Mouse (Mus musculus) C2C12 (cell line): Measurements from ENCODE around the gene Spata31d1b. TPM values are rescaled to one million over a fixed set of nuclear protein-coding genes. Genes with fewer than 3 reads are reported as not detected.

ENCODE experiments used
- H3K27me3 ChIP-seq: one replicate; pipeline ENCODE4 v1.6.1; 2011; ENCODE audit not compliant: control insufficient read depth, insufficient read depth, insufficient read length
- H3K36me3 ChIP-seq: one replicate; pipeline ENCODE4 v1.6.1; 2011; ENCODE audit not compliant: control insufficient read depth, insufficient read depth
- H3K4me3 ChIP-seq: one replicate; pipeline ENCODE4 v1.5.1; 2011; ENCODE audit warnings: mild to moderate bottlenecking, control low read depth; ENCODE audit not compliant: poor library complexity, insufficient read depth, severe bottlenecking
- H3K79me2 ChIP-seq: one replicate; pipeline ENCODE4 v1.6.1; 2011; ENCODE audit not compliant: control insufficient read depth, insufficient read depth
- H3K79me3 ChIP-seq: one replicate; pipeline ENCODE4 v1.6.1; 2011; ENCODE audit warnings: low read depth, control low read depth
- H3ac ChIP-seq: one replicate; pipeline ENCODE3; 2011; ENCODE audit warnings: low read depth; ENCODE audit not compliant: control insufficient read depth, insufficient read length
- CEBPB ChIP-seq: IDR thresholded peaks from one replicate; pipeline ENCODE4 v1.6.1; 2011; ENCODE audit warnings: low read depth, mild to moderate bottlenecking, control low read depth, moderate library complexity
- CTCF ChIP-seq: IDR thresholded peaks from one replicate; pipeline ENCODE4 v1.5.1; 2011; ENCODE audit not compliant: control insufficient read depth, insufficient read depth, insufficient read length
- FOSL1 ChIP-seq: IDR thresholded peaks from one replicate; pipeline ENCODE4 v1.8.0; 2011; ENCODE audit warnings: mild to moderate bottlenecking, low read length; ENCODE audit not compliant: poor library complexity, insufficient read depth, severe bottlenecking
- MAX ChIP-seq: IDR thresholded peaks from one replicate; pipeline ENCODE4 v1.6.1; 2011; ENCODE audit warnings: mild to moderate bottlenecking, control low read depth
- MYOD1 ChIP-seq: IDR thresholded peaks from one replicate; pipeline ENCODE4 v1.6.1; 2011; ENCODE audit warnings: low read depth; ENCODE audit not compliant: control insufficient read depth, insufficient read length
- MYOG ChIP-seq: IDR thresholded peaks from one replicate; pipeline ENCODE4 v1.6.1; 2011; ENCODE audit not compliant: control insufficient read depth, insufficient read length; ENCODE audit errors: extremely low read depth
- USF1 ChIP-seq: IDR thresholded peaks from one replicate; pipeline ENCODE4 v1.6.1; 2011; ENCODE audit warnings: low read depth, mild to moderate bottlenecking, control low read depth, moderate library complexity
- polyA plus RNA-seq: library from polyadenylated mRNA; unstranded; fragments of >200 nt; fragmentation: generic; extraction: Trizol; gene quantifications from one replicate; pipeline ENCODE4 v1.2.1, GENCODE M21; 2012; ENCODE audit warnings: missing spikeins

Spata31d1b gene
- polyA plus RNA-seq, 1 experiment = not detected

- Histone ChIP-seq H3K79me3 (no peaks in the 10 kb centered on the region), H3K27me3 (no peaks in the 10 kb centered on the region), H3ac (no peak overlapping the region), H3K36me3 (no peaks in the 10 kb centered on the region), H3K4me3 (no peak overlapping the region), H3K79me2 (no peaks in the 10 kb centered on the region)
- TF ChIP-seq MAX = no peak
- TF ChIP-seq CEBPB = no peak
These were observed 34.1 kb downstream of the Spata31d1b start for GRCm38 (mm10) chr13:59746164-59746563.

GRCm38 (mm10) chr13:59746711-59747110, 34.6 kb downstream of the Spata31d1b start, which contains the start of gene 1700014D04Rik:
Gene 1700014D04Rik, minus strand, starts transcription at chr13:59746752.
- H3K79me3 ChIP-seq = no peaks in the 10 kb centered on the region
- no peak within 1 kb of the TSS for H3ac ChIP-seq
- TF ChIP-seq MAX = no peak
- no peak for TF ChIP-seq CEBPB
- no peak for TF ChIP-seq USF1
- TF ChIP-seq CTCF = no peak
- no peak for TF ChIP-seq FOSL1
- no peak for TF ChIP-seq MYOD1
- no peak within 1 kb of the TSS for H3K4me3 ChIP-seq
- no peaks in the 10 kb centered on the region for H3K36me3 ChIP-seq
- no peaks in the 10 kb centered on the region for H3K27me3 ChIP-seq
- H3K79me2 ChIP-seq = no peaks in the 10 kb centered on the region

- Histone ChIP-seq H3K79me2 (no peaks in the 10 kb centered on the region), H3K79me3 (no peaks in the 10 kb centered on the region), H3K36me3 (peaks cover 5% of the 10 kb centered on the region), H3ac (no peak overlapping the region), H3K4me3 (no peak overlapping the region), H3K27me3 (no peaks in the 10 kb centered on the region)
- TF ChIP-seq FOSL1 (no peak), CEBPB (no peak), USF1 (no peak), CTCF (no peak), MYOD1 (no peak), MYOG (no peak), MAX (no peak)
These were observed 38.2 kb downstream of the Spata31d1b start for GRCm38 (mm10) chr13:59750310-59750709.

- TF ChIP-seq USF1 (no peak), MYOD1 (no peak), FOSL1 (no peak), CEBPB (no peak), MYOG (no peak), MAX (no peak), CTCF (no peak)
- Histone ChIP-seq H3K79me3 (no peaks in the 10 kb centered on the region), H3K4me3 (no peak overlapping the region), H3K27me3 (no peaks in the 10 kb centered on the region), H3ac (no peak overlapping the region), H3K79me2 (no peaks in the 10 kb centered on the region), H3K36me3 (peaks cover 39% of the 10 kb centered on the region)
These were observed 44.8 kb downstream of the Spata31d1b start for GRCm38 (mm10) chr13:59756906-59757305.

- H3K79me2 ChIP-seq = peaks cover 49% of the 10 kb centered on the region
- H3K36me3 ChIP-seq = peaks cover 37% of the 10 kb centered on the region
- H3K4me3 ChIP-seq = no peak overlapping the region
- H3K79me3 ChIP-seq = peaks cover 34% of the 10 kb centered on the region
- no peaks in the 10 kb centered on the region for H3K27me3 ChIP-seq
- TF ChIP-seq MAX (no peak), MYOG (no peak), USF1 (no peak)
- no peak overlapping the region for H3ac ChIP-seq
These were observed 50.7 kb downstream of the Spata31d1b start for GRCm38 (mm10) chr13:59762791-59763190.

- H3K27me3 ChIP-seq = no peaks in the 10 kb centered on the region
- H3K4me3 ChIP-seq = no peak overlapping the region
- H3K36me3 ChIP-seq = peaks cover 23% of the 10 kb centered on the region
- no peak overlapping the region for H3ac ChIP-seq
- peaks cover 66% of the 10 kb centered on the region for H3K79me2 ChIP-seq
- TF ChIP-seq CEBPB = no peak
- TF ChIP-seq MAX = no peak
- TF ChIP-seq FOSL1 = no peak
- TF ChIP-seq USF1 = no peak
- TF ChIP-seq CTCF = no peak
- TF ChIP-seq MYOD1 = no peak
- no peak for TF ChIP-seq MYOG
- peaks cover 48% of the 10 kb centered on the region for H3K79me3 ChIP-seq
These were observed 54.9 kb downstream of the Spata31d1b start for GRCm38 (mm10) chr13:59766786-59767515.
